Mouse (Mus musculus) kidney, adult 11 months (tissue): ENCODE data around the gene Bst2.
"Not testable (repeated sequence)": the region's sequence is repeated elsewhere in the genome, so short reads cannot be mapped to it uniquely, and the experiment has no call there.

Experiments used
- DNase-seq: peaks from one replicate; pipeline ENCODE4 v3.0.0; 2022

Bst2 gene

GRCm38 (mm10) chr8:71558958-71559690 is 21.9 kb upstream of the Bst2 start:
- DNase-seq, result peak; percentile 87

GRCm38 (mm10) chr8:71558071-71558957 is 21.1 kb upstream of the Bst2 start, which contains the start of gene Tmem221:
TSS of gene Tmem221 (minus strand) at chr8:71558871.
- no peak for DNase-seq

GRCm38 (mm10) chr8:71554644-71555043 is 17.4 kb upstream of the Bst2 start:
- no peak for DNase-seq

DNA sequence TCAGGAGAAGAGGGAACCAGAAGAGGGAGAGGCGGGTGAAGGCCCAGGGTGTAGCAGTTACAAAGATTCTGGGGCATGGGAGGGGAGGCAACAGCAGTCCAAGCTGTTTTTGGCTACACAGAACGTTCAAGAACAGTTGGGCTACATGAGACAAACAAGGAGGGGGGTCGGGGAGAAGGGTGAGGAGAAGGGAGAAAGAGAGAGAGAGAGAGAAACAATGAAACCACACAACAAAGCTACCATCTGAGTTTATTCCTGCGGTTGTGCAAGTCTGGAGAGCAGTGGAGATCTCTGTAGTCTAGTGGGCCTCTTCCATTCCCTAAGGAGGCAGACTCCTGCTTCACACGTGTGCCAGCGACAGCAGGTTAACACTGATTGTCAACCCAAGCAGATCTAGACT is 16.7 kb upstream of the Bst2 start:
- DNase-seq, result no peak

- DNase-seq, result peak; percentile 7
Observed at GRCm38 (mm10) chr8:71552770-71553169, 15.5 kb upstream of the Bst2 start.

DNA sequence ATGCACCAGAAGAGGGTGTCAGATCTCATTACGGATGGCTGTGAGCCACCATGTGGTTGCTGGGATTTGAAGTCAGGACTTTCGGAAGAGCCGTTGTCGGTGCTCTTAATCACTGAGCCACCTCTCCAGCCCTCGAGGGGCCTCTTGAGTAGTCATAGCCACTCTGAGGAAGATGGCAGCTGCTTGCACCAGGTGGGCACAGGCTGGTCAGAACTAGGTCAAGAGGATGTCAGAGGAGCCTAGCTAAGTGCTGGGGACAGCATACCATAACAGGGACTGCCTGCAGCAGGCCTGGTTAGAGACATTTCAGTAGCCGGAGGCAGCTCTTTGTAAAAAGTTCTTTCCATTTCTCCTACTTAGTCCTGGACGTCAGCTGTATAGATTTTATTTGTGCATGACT is 13.5 kb upstream of the Bst2 start:
- no peak for DNase-seq

DNA sequence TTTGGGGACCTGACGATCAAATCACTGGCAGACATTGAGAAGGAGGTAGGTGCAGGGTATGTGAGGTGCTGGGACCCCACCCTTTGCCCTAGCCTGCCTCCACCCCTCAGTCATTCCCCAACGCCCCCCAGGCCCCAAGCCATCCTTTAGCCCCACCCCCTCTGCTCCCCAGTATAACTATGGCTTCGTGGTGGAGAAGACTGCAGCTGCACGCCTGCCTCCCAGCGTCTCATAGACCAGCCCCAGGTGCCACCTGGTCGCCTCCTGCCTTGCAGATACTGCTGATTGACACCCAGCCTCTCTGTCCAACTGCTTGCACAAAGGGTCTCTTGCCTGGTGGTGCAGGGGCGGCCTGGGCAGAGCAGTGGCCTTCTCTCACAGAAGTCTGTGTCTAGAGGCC is 10.3 kb upstream of the Bst2 start:
- no peak for DNase-seq

DNA sequence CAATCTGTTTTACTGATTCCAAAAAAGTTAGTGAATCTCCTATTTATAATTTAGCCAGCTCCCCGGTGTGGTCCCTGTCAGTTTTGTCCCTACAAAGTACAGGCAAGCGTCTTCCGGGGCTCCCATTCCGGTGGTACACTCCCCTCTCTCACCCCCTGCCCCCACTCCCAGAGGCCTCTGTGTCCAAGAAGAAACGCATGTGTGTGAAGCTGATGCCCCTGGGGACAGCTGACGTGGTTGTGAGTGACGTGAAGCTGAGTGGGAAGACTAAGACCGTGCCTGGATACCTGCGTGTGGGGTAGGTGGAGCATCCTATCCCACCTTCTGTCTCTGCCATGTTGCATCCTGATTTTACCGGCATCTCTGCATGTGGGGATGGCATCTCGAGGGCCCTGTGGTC is 7.8 kb upstream of the Bst2 start:
- no peak for DNase-seq

- DNase-seq, result no peak
Observed at GRCm38 (mm10) chr8:71543755-71544154, 6.5 kb upstream of the Bst2 start.

- peak; percentile 99 for DNase-seq
Observed at GRCm38 (mm10) chr8:71542632-71543343, 5.5 kb upstream of the Bst2 start, which contains the start of gene Mvb12a. TSS of gene Mvb12a (plus strand) at chr8:71542922.

DNA sequence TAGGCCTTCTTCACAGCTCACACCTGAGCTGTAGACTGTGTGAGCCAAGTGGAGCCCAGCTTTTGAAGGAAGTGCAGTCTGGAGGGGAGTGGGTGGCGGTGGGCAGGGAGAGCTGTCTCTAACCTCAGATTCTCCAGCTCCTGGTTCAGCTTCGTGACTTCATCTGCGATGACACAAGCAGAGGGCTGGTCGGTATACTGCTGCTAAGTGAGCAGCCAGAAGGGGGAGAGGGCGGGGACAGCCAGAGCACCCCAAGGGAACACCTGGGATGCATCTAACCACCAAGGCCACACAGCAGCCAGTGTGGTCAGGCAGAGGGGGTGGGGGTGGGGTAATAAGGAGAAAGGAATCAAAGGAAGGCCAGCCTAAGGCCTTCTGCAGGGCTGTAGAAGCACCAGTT is 1.6 kb downstream of the Bst2 start:
- DNase-seq, result no peak

DNA sequence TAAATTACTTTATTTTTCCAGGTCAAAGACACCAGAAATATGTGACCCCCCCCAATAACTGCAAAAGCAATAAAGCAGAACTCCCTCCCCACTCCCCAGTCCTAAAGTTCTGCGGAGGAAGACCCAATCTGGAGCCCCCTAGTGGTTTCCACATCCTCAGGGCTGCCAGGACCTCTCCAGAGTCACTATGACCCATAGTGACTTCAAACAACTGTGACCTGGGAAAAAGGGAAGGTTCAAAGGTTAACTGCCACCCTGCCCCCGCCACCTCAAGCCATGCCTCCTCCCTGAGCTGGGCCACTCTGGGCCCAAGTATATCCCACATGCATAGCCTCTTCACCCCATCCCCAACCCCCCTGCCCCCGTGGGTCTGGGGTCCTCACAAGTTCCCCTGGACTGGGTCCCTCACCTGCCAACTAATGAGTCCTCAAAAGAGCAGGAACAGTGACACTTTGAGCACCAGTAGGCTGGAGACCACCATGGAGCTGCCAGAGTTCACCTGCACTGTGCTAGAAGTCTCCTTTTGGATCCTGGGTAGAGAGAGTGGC is 2.9 kb downstream of the Bst2 start:
- DNase-seq, result no peak

- DNase-seq, result not testable (repeated sequence)
Observed at GRCm38 (mm10) chr8:71530735-71531467, 6.4 kb downstream of the Bst2 start.

GRCm38 (mm10) chr8:71528362-71529073 is 8.7 kb downstream of the Bst2 start:
- peak; percentile 48 for DNase-seq

DNA sequence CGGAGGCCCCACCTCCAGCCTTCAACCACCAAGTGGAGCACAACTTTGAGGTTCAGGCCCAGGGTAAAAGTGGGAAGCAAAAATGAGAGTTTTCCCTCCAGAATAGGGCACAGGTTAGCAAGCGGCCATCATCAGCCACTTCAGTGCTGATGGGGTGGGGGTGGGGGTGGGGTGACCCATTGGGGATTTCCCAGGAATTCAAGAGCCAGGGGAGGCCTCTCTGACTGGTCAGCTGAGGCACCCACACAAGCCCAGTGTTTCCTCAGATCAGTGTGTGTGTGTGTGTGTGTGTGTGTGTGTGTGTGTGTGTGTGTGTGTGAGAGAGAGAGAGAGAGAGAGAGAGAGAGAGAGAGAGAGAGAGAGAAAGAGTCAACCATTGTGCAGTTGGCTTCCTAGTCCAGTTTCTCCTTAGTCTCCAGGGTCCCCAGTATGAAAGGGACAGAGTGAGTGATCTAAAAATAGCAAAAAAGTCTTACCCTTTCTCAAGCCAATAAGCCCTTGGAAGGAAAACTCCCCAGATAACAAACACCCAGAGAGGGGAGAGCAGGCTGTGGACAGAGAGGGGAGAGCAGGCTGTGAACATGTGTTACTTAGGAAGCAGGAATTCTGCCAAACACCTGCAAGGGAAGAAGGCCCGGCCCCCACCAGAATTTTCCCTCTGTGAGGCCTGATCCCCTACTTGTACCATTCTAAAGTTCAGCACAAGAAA is 9.9 kb downstream of the Bst2 start:
- DNase-seq, result no peak

DNA sequence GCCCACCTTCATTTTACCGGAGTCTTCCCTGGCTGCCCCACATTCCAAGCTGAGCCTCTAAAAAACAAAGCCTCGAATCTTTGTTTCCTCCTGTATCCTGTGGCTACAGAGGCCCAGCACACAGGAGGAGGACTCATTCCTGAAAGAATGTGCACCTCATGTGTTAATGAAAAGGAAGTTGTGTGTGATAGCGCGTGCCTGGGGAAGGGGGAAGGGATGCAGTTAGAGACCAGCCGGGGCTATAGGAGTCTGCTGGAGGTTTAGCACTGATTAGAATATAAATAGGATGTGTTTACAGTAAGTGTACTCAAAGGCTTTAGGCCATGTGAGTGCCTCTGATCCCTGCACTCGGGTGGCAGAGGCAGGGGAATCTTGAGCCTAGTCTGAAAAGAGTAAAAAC is 11.0 kb downstream of the Bst2 start:
- no peak for DNase-seq

- DNase-seq, result no peak
Observed at GRCm38 (mm10) chr8:71525226-71526050, 11.8 kb downstream of the Bst2 start, which contains the start of gene Ccdc194. TSS of gene Ccdc194 (minus strand) at chr8:71525711.

- peak; percentile 89 for DNase-seq
Observed at GRCm38 (mm10) chr8:71521634-71522033, 15.6 kb downstream of the Bst2 start.

- not testable (repeated sequence) for DNase-seq
Observed at GRCm38 (mm10) chr8:71519037-71519825, 18.0 kb downstream of the Bst2 start.
